Mouse (Mus musculus): ENCODE results near the gene B3gnt3. TPM values are rescaled to one million over a fixed set of nuclear protein-coding genes. Genes with fewer than 3 reads are reported as not detected.
"Not testable (repeated sequence)": the region's sequence is repeated elsewhere in the genome, so short reads cannot be mapped to it uniquely, and the experiment has no call there.

Gene B3gnt3
- 0.42 and 0.59 TPM in 2 replicates for polyA plus RNA-seq (2015; fragmentation: Nextera tagmentation; extraction: Ambion mirVana)

DNA sequence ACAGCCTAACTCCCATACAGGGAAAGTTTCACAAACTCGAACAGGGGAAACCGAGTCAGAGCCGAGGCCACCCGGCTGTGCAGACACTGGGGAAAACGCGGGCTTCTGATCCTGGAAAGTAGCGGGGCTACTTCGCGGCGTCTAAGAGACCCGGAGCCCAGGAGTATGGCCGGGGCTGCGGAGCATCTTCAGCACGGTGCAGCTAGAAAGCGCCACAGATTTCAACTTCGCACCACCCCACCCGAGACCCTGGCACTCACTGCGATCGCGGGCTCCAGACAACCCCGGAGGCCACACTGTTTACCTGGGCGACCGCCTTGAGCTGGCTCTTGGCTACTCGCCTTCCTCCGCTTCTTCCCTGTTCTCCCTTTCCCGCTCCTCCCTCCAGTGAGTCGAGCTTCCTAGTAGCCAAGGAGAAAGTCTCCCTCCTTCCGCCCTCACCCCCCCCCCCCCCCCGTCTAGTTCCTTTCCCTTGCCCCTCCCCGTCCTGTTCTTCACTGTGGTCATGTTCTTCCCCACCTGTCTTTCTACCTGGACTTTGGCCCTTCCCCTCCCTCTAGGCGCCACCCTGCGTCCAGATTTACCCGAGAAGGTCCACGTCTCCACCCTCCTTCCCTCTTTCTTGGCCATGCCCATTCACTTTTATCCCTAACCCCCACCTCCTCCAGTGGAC, at the start of gene B3gnt3:
Gene B3gnt3, minus strand, starts transcription at position 376 of the 673 bp plus-strand sequence.
- Histone ChIP-seq H3K4me3 (peak within 1 kb of the TSS; percentile 7), H3K9me3 (no peaks in the 10 kb centered on the region)

GRCm38 (mm10) chr8:71749321-71750075, 47.9 kb upstream of the B3gnt3 start:
- H3K4me2 ChIP-seq; H3K27ac ChIP-seq (replicated peaks); ATAC-seq (ENCODE audit: low read depth); H3K27me3 ChIP-seq; H3K36me3 ChIP-seq; H3K9ac ChIP-seq; H3K9me3 ChIP-seq; H3K4me1 ChIP-seq (replicated peaks); H3K4me3 ChIP-seq: not testable (repeated sequence)
- WGBS, result 81% methylated on average over 6 of the region's 6 CpGs

More for the DNA sequence above, at the start of gene B3gnt3:
- ATAC-seq (ENCODE audit: low read depth), result no peak
- H3K4me1 ChIP-seq (replicated peaks), result peaks cover 7% of the 10 kb centered on the region
- H3K36me3 ChIP-seq, result no peaks in the 10 kb centered on the region
- no peak within 1 kb of the TSS for H3K27ac ChIP-seq (replicated peaks)
- peak within 1 kb of the TSS; percentile 27 for H3K4me2 ChIP-seq
- WGBS, result 13% methylated on average over 30 of the region's 34 CpGs
- H3K9ac ChIP-seq, result peak within 1 kb of the TSS; percentile 18; the same call in 1 of the 2 replicates
- peaks cover 83% of the 10 kb centered on the region for H3K27me3 ChIP-seq

- not testable (repeated sequence) for H3K36me3 ChIP-seq; H3K9ac ChIP-seq; H3K9me3 ChIP-seq; H3K27me3 ChIP-seq; ATAC-seq (ENCODE audit: low read depth); H3K27ac ChIP-seq (replicated peaks); H3K4me2 ChIP-seq; H3K4me3 ChIP-seq; H3K4me1 ChIP-seq (replicated peaks)
Observed at GRCm38 (mm10) chr8:71747082-71747481, 45.5 kb upstream of the B3gnt3 start.

DNA sequence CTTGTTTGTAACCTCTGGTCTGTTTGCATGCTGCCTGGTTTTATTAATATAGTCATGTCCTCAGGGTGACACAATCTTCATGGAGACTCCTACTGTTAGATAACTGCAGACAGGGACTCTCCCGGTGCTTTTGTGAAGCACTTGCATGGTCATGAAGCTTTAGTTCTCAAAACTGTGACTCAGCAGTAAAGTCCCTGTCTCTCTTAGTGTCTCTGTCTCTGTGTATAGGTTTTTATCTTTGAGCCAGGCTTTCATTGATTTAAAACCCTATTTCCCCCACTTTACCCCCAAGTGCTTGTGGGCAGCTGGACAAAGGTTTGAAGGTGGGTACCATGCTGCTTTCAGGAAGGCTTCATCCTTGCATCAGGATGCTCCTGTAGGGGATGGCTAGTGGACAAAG, 43.7 kb upstream of the B3gnt3 start:
- no peak for ATAC-seq (ENCODE audit: low read depth)

GRCm38 (mm10) chr8:71742783-71743182, 41.2 kb upstream of the B3gnt3 start:
- H3K9me3 ChIP-seq, result no peaks in the 10 kb centered on the region
- peaks cover 7% of the 10 kb centered on the region for H3K4me1 ChIP-seq (replicated peaks)
- no peak overlapping the region for H3K4me2 ChIP-seq
- H3K27me3 ChIP-seq, result peaks cover 5% of the 10 kb centered on the region; the same call in 1 of the 2 replicates
- 48% methylated on average over 2 of the region's 2 CpGs for WGBS
- no peak for ATAC-seq (ENCODE audit: low read depth)
- H3K27ac ChIP-seq (replicated peaks), result no peak overlapping the region
- no peak overlapping the region for H3K9ac ChIP-seq
- no peak overlapping the region for H3K4me3 ChIP-seq
- H3K36me3 ChIP-seq, result no peaks in the 10 kb centered on the region

More for the DNA sequence above, 43.7 kb upstream of the B3gnt3 start:
- H3K27ac ChIP-seq (replicated peaks), result no peak overlapping the region
- no peak overlapping the region for H3K9ac ChIP-seq
- WGBS, result 79% methylated on average over 1 of the region's 1 CpGs
- H3K27me3 ChIP-seq, result peaks cover 5% of the 10 kb centered on the region; the same call in 1 of the 2 replicates
- no peak overlapping the region for H3K4me3 ChIP-seq
- H3K4me2 ChIP-seq, result no peak overlapping the region
- H3K36me3 ChIP-seq, result no peaks in the 10 kb centered on the region
- peaks cover 3% of the 10 kb centered on the region; the same call in 1 of the 2 replicates for H3K9me3 ChIP-seq
- peaks cover 7% of the 10 kb centered on the region for H3K4me1 ChIP-seq (replicated peaks)

DNA sequence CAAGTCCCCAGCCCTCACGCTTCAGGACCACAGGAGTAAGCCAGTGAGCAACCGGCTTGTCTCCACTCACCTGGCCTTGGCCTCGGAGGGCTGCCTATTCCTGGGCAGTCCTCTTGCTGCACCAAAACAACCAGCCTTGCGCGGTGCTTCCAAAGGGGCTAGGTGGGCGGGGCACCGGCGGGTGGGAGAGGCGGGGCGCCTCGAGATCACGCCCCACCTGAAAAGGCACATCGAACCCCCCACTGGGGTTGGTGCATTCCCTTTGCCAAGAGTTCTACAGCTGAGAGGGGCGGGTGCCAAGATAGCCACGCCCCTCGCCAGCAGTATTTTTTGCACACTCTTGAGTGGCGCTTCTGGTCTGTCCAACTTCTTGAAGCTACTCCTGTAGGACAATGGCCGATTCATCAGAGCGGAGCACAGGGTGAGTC, 40.1 kb upstream of the B3gnt3 start:
- Histone ChIP-seq H3K4me2 (peak overlapping the region; percentile 50), H3K4me3 (peak overlapping the region; percentile 18; the same call in 1 of the 2 replicates), H3K36me3 (no peaks in the 10 kb centered on the region), H3K27ac (replicated peaks) (no peak overlapping the region), H3K4me1 (replicated peaks) (peaks cover 7% of the 10 kb centered on the region), H3K27me3 (peaks cover 5% of the 10 kb centered on the region; the same call in 1 of the 2 replicates), H3K9me3 (no peaks in the 10 kb centered on the region), H3K9ac (no peak overlapping the region)
- 5% methylated on average over 19 of the region's 19 CpGs for WGBS
- peak; percentile 67; the same call in 1 of the 2 replicates for ATAC-seq (ENCODE audit: low read depth)

DNA sequence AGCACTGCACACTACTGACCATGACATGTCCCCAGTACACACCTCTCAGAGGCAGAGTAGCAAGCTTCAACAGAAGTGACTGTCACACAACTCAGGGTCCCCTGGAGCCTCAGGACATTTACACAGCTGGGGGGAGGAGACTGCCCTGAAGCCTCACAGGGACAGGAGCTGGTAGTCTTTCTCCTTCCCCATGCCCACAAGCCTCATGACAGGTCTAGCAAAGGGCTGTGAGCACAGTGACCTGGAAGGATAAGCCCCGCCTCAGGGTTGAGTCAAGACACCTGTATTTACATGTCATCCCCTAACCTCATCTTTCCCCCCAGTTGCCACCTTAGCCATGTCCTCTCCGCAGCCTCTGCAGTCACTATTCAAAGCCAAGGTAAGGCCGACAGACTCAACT, 39.6 kb upstream of the B3gnt3 start:
- peaks cover 5% of the 10 kb centered on the region; the same call in 1 of the 2 replicates for H3K27me3 ChIP-seq
- H3K4me3 ChIP-seq, result no peak overlapping the region
- peak overlapping the region; percentile 50 for H3K4me2 ChIP-seq
- no peak overlapping the region for H3K27ac ChIP-seq (replicated peaks)
- WGBS, result 38% methylated on average over 3 of the region's 3 CpGs
- no peaks in the 10 kb centered on the region for H3K9me3 ChIP-seq
- no peak overlapping the region for H3K9ac ChIP-seq
- H3K36me3 ChIP-seq, result no peaks in the 10 kb centered on the region
- no peak for ATAC-seq (ENCODE audit: low read depth)
- H3K4me1 ChIP-seq (replicated peaks), result peaks cover 7% of the 10 kb centered on the region

DNA sequence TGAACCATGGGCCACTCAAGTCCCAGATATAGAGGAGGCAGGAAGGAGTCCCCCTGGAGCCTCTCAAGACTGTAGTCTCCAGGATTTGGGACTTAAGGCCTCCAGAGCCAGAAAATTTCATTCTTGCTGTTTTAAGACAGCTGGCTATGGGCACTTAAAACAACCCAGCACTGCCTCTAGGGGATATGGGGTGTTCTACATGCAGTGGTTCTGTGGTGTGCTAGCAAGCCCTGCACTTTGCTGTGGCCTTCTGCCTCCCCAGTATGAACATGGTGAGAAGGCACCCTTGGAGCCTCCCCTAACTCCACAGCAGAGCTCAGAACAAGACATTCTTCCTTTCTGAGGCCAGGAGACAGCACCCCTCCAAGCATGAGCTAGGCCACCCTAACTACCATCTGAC, 36.7 kb upstream of the B3gnt3 start:
- not testable (repeated sequence) for ATAC-seq (ENCODE audit: low read depth); H3K4me1 ChIP-seq (replicated peaks); H3K9me3 ChIP-seq; H3K27ac ChIP-seq (replicated peaks); H3K4me3 ChIP-seq; H3K27me3 ChIP-seq; H3K36me3 ChIP-seq; H3K9ac ChIP-seq; H3K4me2 ChIP-seq

GRCm38 (mm10) chr8:71731652-71732230, 30.2 kb upstream of the B3gnt3 start:
- Histone ChIP-seq H3K4me3 (no peak overlapping the region), H3K4me1 (replicated peaks) (peaks cover 13% of the 10 kb centered on the region), H3K9ac (no peak overlapping the region), H3K4me2 (no peak overlapping the region), H3K36me3 (no peaks in the 10 kb centered on the region), H3K27ac (replicated peaks) (no peak overlapping the region), H3K27me3 (no peaks in the 10 kb centered on the region), H3K9me3 (no peaks in the 10 kb centered on the region)
- 59% methylated on average over 3 of the region's 3 CpGs for WGBS
- no peak for ATAC-seq (ENCODE audit: low read depth)

DNA sequence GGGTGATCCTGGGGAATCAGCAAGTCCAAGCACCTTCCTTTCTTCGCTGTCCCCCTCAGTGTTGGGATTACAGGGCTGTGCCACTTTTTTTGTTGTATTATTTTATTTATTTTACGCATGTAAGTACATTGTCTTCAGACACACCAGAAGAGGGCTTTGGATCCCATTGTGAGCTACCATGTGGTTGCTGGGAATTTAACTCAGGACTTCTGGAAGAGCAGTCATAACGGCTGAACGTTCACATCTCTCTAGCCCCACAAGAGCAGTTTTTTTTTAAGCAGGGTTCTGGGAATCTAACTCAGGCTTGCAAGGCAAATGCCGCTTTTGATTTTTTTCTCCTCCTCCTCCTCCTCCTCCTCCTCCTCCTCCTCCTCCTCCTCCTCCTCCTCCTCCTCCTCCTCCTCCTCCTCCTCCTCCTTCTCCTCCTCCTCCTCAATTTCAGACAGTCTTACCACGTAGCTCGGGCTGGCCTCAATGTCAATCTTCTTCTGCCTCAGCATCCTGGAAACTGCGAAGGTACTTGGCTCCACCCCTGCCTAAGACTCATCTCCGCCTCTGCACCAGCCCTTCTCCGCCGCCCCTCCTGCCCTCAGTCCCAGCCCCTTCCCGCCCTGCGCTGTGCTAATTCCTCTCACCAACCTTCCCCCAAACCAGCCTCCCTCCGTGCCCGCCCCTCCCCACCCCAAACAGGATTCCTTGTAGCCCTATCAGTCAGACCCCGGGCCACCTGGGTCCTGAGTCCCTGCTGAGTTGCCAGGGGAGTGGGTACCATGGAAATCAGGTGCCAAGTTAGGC, 27.4 kb upstream of the B3gnt3 start:
- 8% methylated on average over 14 of the region's 16 CpGs for WGBS
- H3K4me3 ChIP-seq, result peak overlapping the region; percentile 38
- H3K4me1 ChIP-seq (replicated peaks), result peaks cover 26% of the 10 kb centered on the region
- peaks cover under 1% of the 10 kb centered on the region; the same call in 1 of the 2 replicates for H3K27me3 ChIP-seq
- ATAC-seq (ENCODE audit: low read depth), result peak; percentile 21; the same call in 1 of the 2 replicates
- peak overlapping the region; percentile 60 for H3K9ac ChIP-seq
- peak overlapping the region; percentile 62 for H3K4me2 ChIP-seq
- peak overlapping the region; percentile 82 for H3K27ac ChIP-seq (replicated peaks)
- H3K36me3 ChIP-seq, result no peaks in the 10 kb centered on the region
- H3K9me3 ChIP-seq, result no peaks in the 10 kb centered on the region

DNA sequence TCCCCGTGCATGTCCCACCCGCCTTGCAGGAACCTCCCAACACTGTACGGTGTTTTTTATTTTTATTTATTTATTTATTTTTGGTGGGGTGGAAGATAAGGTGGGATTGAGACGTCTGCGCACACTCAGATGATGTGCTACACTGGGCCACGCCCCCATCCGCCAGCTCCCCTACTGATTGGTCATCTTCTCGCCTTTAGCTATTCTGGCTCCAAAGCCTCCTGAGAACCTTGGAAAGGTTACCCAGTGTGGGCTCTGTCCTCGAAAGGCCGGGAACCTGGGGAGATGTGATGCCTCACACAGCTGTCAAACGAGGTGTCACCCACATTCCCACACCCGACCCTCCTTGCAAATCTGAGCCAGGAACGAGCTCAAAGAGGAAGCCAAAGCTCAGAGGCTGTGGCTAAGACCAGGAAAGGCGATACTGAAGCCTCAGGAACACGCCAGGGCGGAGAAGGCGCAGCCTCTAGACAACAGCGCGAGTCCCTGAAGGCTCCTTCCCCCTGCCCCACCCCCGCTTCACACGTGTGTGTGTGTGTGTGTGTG, 26.7 kb upstream of the B3gnt3 start:
- peak overlapping the region; percentile 62 for H3K4me2 ChIP-seq
- H3K27ac ChIP-seq (replicated peaks), result peak overlapping the region; percentile 82
- no peaks in the 10 kb centered on the region for H3K9me3 ChIP-seq
- H3K9ac ChIP-seq, result peak overlapping the region; percentile 60
- no peaks in the 10 kb centered on the region for H3K36me3 ChIP-seq
- peaks cover 3% of the 10 kb centered on the region; the same call in 1 of the 2 replicates for H3K27me3 ChIP-seq
- H3K4me1 ChIP-seq (replicated peaks), result peaks cover 33% of the 10 kb centered on the region
- 5% methylated on average over 21 of the region's 21 CpGs for WGBS
- ATAC-seq (ENCODE audit: low read depth), result peak; percentile 44
- peak overlapping the region; percentile 38 for H3K4me3 ChIP-seq
